Mouse (Mus musculus): ENCODE measurements around the gene Stoml1. TPM values are rescaled to one million over a fixed set of nuclear protein-coding genes. Genes with fewer than 3 reads are reported as not detected.
A peak's percentile ranks its signal among the peaks of the same experiment; 100 is the strongest.

Gene Stoml1
- polyA plus RNA-seq, 1 experiment from 2014 or later: 97.2 TPM

DNA sequence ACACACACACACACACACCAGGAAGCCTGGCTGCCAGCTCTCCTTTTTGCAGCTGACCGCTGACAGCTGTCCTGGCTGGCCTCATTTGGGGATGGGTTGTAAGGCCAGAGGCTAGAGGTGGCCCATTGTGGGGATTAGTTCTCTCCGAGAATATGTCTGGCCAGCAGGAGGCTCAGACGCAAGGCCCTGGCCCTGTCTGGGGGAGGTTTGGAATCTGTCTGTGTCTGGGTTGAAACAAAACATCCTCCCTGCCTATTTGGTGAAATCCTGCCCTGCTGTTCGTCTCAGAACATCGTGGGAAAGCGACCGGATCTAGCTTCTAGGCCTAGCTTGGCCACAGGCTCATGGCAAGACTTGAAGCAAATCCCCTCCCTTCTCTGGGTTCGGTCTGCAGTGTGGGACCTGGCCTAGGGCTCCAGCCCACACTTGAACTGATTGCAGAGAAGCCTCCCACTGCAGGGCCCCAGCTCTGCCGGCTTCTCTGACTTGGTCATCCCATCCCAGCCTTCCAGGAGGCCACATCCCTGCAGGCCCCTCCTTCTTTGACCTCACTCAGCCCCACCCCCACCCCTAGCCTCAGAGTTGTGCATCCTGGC is 42.9 kb downstream of the Stoml1 start:
- Histone ChIP-seq H3K27ac (no peak overlapping the region; the same call in 1 of the 2 replicates), H3K9ac (replicated peaks) (no peak overlapping the region), H3K4me2 (replicated peaks) (no peak overlapping the region), H3K4me1 (replicated peaks) (peaks cover 9% of the 10 kb centered on the region), H3K4me3 (replicated peaks) (no peak overlapping the region), H3K36me3 (no peaks in the 10 kb centered on the region), H3K27me3 (no peaks in the 10 kb centered on the region), H3K9me3 (no peaks in the 10 kb centered on the region)
- no peak for ATAC-seq
- WGBS: 17% methylated on average over 9 of the region's 9 CpGs

- no peak overlapping the region for H3K9ac ChIP-seq (replicated peaks)
- H3K27ac ChIP-seq: no peak overlapping the region
- H3K27me3 ChIP-seq: no peaks in the 10 kb centered on the region
- peaks cover 9% of the 10 kb centered on the region for H3K4me1 ChIP-seq (replicated peaks)
- 94% methylated on average over 6 of the region's 6 CpGs for WGBS
- no peaks in the 10 kb centered on the region for H3K36me3 ChIP-seq
- H3K9me3 ChIP-seq: no peaks in the 10 kb centered on the region
- no peak for ATAC-seq
- no peak overlapping the region for H3K4me3 ChIP-seq (replicated peaks)
- H3K4me2 ChIP-seq (replicated peaks): no peak overlapping the region
These were observed 44.1 kb downstream of the Stoml1 start for GRCm38 (mm10) chr9:58297065-58297464.

DNA sequence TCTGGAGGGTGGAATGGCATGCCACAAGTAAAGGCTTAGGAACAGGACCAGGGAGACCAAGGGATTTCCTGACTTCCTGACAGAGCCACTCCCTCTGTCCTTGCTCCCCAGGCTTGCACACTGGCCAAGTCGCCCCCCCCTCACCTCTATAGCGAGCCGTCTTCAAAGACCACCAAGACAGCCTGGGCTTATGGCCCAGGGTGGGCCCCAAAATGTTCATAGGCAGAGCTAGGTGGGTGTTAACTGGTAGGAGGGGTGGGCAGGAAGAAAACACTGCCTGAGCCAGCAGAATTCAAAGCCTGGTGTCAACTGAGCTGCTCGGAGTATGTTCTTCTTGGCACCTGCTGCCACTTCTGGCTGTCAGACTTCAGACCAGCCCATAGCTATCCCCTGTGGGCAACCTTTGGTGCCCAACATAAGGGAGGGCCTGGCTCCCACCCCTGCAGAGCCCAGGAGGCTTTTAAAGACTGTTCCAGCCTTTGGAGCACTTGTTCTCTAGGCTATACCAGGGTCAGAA is 45.1 kb downstream of the Stoml1 start:
- Histone ChIP-seq H3K27me3 (no peaks in the 10 kb centered on the region), H3K9ac (replicated peaks) (no peak overlapping the region), H3K4me2 (replicated peaks) (no peak overlapping the region), H3K4me1 (replicated peaks) (peaks cover 9% of the 10 kb centered on the region), H3K27ac (no peak overlapping the region), H3K9me3 (no peaks in the 10 kb centered on the region), H3K4me3 (replicated peaks) (no peak overlapping the region), H3K36me3 (no peaks in the 10 kb centered on the region)
- no peak for ATAC-seq
- WGBS: 87% methylated on average over 4 of the region's 4 CpGs

- H3K9ac ChIP-seq (replicated peaks): no peak overlapping the region
- no peak overlapping the region for H3K4me2 ChIP-seq (replicated peaks)
- no peaks in the 10 kb centered on the region for H3K27me3 ChIP-seq
- no peak overlapping the region for H3K4me3 ChIP-seq (replicated peaks)
- H3K36me3 ChIP-seq: no peaks in the 10 kb centered on the region
- H3K27ac ChIP-seq: no peak overlapping the region
- peaks cover 18% of the 10 kb centered on the region for H3K4me1 ChIP-seq (replicated peaks)
- WGBS: 37% methylated on average over 2 of the region's 2 CpGs
- H3K9me3 ChIP-seq: no peaks in the 10 kb centered on the region
- no peak for ATAC-seq
These were observed 46.4 kb downstream of the Stoml1 start for GRCm38 (mm10) chr9:58299356-58299799.

DNA sequence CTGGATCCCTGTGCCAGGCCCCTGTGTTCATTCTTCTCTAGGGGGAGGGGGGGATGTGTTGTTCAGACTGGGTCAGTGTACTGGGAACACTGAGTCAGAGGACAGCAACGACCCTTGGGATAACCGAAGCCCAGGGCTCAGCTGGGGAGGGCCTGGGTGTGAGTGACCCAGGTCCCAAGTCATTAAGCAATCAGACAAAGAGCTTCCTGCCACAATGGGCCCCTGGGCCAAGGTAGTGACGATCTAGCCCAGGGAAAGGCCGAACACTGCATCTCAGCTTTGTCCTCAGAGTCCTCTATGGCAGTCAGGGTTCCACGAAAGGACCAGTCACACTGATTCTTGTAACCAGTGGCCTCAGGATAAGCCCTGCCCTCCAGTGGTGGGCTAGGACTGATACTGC is 50.2 kb downstream of the Stoml1 start:
- ATAC-seq: no peak
- H3K4me3 ChIP-seq (replicated peaks): no peak overlapping the region
- H3K4me2 ChIP-seq (replicated peaks): no peak overlapping the region
- H3K9me3 ChIP-seq: no peaks in the 10 kb centered on the region
- WGBS: 64% methylated on average over 5 of the region's 5 CpGs
- H3K4me1 ChIP-seq (replicated peaks): peaks cover 18% of the 10 kb centered on the region
- no peak overlapping the region for H3K27ac ChIP-seq
- H3K27me3 ChIP-seq: no peaks in the 10 kb centered on the region; the same call in 1 of the 2 replicates
- H3K36me3 ChIP-seq: no peaks in the 10 kb centered on the region
- H3K9ac ChIP-seq (replicated peaks): no peak overlapping the region

- H3K36me3 ChIP-seq: no peaks in the 10 kb centered on the region
- H3K27ac ChIP-seq: 0 out of 2 replicates have a peak overlapping the region, but pooled peaks have one; percentile 25
- no peak overlapping the region for H3K4me2 ChIP-seq (replicated peaks)
- no peaks in the 10 kb centered on the region for H3K9me3 ChIP-seq
- peaks cover 24% of the 10 kb centered on the region for H3K4me1 ChIP-seq (replicated peaks)
- no peaks in the 10 kb centered on the region; the same call in 1 of the 2 replicates for H3K27me3 ChIP-seq
- H3K4me3 ChIP-seq (replicated peaks): no peak overlapping the region
- H3K9ac ChIP-seq (replicated peaks): no peak overlapping the region
- no peak for ATAC-seq
- 61% methylated on average over 8 of the region's 8 CpGs for WGBS
These were observed 50.8 kb downstream of the Stoml1 start for GRCm38 (mm10) chr9:58303599-58304271.

- H3K9ac ChIP-seq (replicated peaks): no peak overlapping the region
- H3K27ac ChIP-seq: no peak overlapping the region
- no peak for ATAC-seq
- H3K4me2 ChIP-seq (replicated peaks): no peak overlapping the region
- no peak overlapping the region for H3K4me3 ChIP-seq (replicated peaks)
- H3K4me1 ChIP-seq (replicated peaks): peaks cover 24% of the 10 kb centered on the region
- H3K27me3 ChIP-seq: peaks cover 4% of the 10 kb centered on the region; the same call in 1 of the 2 replicates
- 24% methylated on average over 5 of the region's 6 CpGs for WGBS
- H3K36me3 ChIP-seq: no peaks in the 10 kb centered on the region
- H3K9me3 ChIP-seq: no peaks in the 10 kb centered on the region
These were observed 52.7 kb downstream of the Stoml1 start for GRCm38 (mm10) chr9:58305686-58306085.

GRCm38 (mm10) chr9:58308395-58308794 is 55.4 kb downstream of the Stoml1 start:
- peak; percentile 7; the same call in 1 of the 2 replicates for ATAC-seq
- Histone ChIP-seq H3K27me3 (peaks cover 31% of the 10 kb centered on the region), H3K36me3 (no peaks in the 10 kb centered on the region), H3K4me2 (replicated peaks) (no peak overlapping the region), H3K27ac (no peak overlapping the region), H3K4me3 (replicated peaks) (no peak overlapping the region), H3K9me3 (no peaks in the 10 kb centered on the region), H3K4me1 (replicated peaks) (peaks cover 43% of the 10 kb centered on the region), H3K9ac (replicated peaks) (no peak overlapping the region)
- WGBS: 32% methylated on average over 6 of the region's 6 CpGs

GRCm38 (mm10) chr9:58310043-58310660 is 57.2 kb downstream of the Stoml1 start:
- 86% methylated on average over 14 of the region's 14 CpGs for WGBS
- H3K27ac ChIP-seq: no peak overlapping the region
- H3K4me3 ChIP-seq (replicated peaks): no peak overlapping the region
- no peaks in the 10 kb centered on the region for H3K36me3 ChIP-seq
- H3K4me1 ChIP-seq (replicated peaks): peaks cover 47% of the 10 kb centered on the region
- H3K27me3 ChIP-seq: peaks cover 35% of the 10 kb centered on the region
- no peak for ATAC-seq
- H3K4me2 ChIP-seq (replicated peaks): no peak overlapping the region
- H3K9ac ChIP-seq (replicated peaks): no peak overlapping the region
- no peaks in the 10 kb centered on the region for H3K9me3 ChIP-seq

GRCm38 (mm10) chr9:58311191-58311910 is 58.4 kb downstream of the Stoml1 start:
- H3K9ac ChIP-seq (replicated peaks): no peak overlapping the region
- H3K4me2 ChIP-seq (replicated peaks): peak overlapping the region; percentile 64; the same call in 1 of the 2 replicates
- H3K27me3 ChIP-seq: peaks cover 35% of the 10 kb centered on the region
- H3K36me3 ChIP-seq: no peaks in the 10 kb centered on the region
- peaks cover 54% of the 10 kb centered on the region for H3K4me1 ChIP-seq (replicated peaks)
- H3K4me3 ChIP-seq (replicated peaks): peak overlapping the region; percentile 38
- no peaks in the 10 kb centered on the region for H3K9me3 ChIP-seq
- no peak overlapping the region for H3K27ac ChIP-seq
- 50% methylated on average over 33 of the region's 33 CpGs for WGBS
- ATAC-seq: 0 out of 2 replicates have a peak, but pooled peaks have one; percentile 1
